Mouse (Mus musculus) R1 (cell line): ENCODE measurements around the gene Tnfsf13b.

Source experiments
- DNase-seq: peaks from one replicate; pipeline ENCODE4 v3.0.0-alpha.2; 2018; ENCODE audit warnings: low read depth, low spot score

Gene Tnfsf13b

DNA sequence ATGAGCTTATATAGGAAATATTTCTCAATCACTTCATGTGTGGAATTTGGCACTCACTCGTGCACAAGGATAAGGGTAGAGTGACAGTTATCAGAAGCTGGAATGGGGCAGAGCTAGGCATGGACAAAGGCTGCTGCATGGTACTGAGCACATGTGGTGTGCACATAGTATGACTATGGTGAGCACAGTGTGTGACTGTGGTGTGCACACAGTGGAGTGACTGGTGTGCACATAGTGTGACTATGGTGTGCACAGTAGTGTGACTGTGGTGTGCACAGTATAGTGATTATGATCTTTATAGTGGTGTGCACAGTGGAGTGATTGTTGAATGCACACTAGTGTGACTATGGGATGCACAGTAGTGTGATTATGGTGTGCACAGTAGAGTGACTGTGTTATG is 39.5 kb downstream of the Tnfsf13b start:
- no peak for DNase-seq

DNA sequence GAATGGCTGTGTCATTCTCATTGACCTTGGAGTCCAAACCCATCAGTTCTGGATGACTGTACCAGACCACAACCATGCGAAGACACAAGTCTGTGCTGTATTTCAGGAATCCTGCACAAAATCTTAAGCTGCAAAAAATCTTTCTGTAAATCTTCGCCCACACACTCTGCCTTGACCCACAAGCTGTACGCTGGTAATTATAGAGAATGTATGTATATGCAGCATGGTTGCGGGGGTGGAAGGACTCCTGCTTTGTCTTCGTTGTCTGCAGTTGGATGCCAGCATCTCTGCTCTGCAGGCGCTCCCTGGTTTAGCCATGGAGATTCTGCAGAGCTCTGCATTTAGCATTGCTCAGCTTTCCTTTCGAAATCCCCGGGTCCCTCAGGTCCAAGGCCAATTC is 42.9 kb downstream of the Tnfsf13b start:
- no peak for DNase-seq

DNA sequence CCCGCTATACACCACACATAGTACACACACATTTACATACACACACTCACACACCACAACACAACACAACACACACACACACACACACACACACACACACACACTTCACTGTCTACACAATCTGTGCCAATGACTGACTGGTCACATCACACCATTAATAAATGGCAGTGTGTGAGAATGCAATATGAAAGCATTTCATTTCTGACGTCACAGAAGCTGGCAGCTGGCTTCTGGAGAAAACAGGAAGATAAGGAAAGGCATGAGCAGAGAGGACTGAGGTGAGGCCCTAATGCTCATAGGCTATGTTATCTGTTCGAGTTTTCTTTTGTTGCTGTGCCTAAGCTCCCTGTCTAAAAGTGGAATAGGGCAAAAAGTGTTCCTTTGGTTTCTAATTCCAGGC is 45.3 kb downstream of the Tnfsf13b start:
- no peak for DNase-seq

DNA sequence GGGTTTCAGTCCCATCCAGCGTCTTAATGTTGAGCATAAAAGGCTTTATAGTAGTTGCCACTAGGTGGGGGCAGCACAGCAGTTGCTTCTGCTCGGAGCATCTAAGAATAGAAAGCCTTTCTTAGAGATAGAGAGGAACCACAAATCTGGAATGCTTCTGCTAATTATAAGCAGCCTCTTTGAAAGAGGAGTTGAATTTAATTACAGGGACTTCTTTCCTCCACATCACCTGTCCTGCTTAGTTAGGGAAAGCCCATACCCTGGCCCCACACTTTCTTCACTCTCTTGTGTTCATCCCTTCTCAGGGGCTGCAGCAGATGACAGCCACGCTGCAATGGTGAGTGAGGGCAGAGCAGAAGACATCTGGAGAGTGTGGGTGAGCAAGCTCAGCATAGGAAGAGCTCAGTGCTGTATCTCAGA is 47.3 kb downstream of the Tnfsf13b start:
- DNase-seq = no peak

- DNase-seq = no peak
Observed at GRCm38 (mm10) chr8:10061001-10061400, 54.7 kb downstream of the Tnfsf13b start.

GRCm38 (mm10) chr8:10066906-10067305 is 60.6 kb downstream of the Tnfsf13b start:
- no peak for DNase-seq

GRCm38 (mm10) chr8:10067775-10068174 is 61.5 kb downstream of the Tnfsf13b start:
- DNase-seq = no peak

GRCm38 (mm10) chr8:10072347-10072746 is 66.1 kb downstream of the Tnfsf13b start:
- DNase-seq = no peak
